Mouse (Mus musculus): ENCODE measurements around the gene Rnf43. TPM values are rescaled to one million over a fixed set of nuclear protein-coding genes. Genes with fewer than 3 reads are reported as not detected.

Rnf43 gene
- 5.5 and 6.2 TPM in 2 replicates for polyA plus RNA-seq (2015; fragmentation: Nextera tagmentation; extraction: Ambion mirVana)

- no peaks in the 10 kb centered on the region for H3K9me3 ChIP-seq (replicated peaks; ENCODE audit: low read length)
- peak; percentile 80; the same call in 1 of the 2 replicates for ATAC-seq (replicated peaks; ENCODE audit: low FRiP score, low read depth)
- H3K4me1 ChIP-seq (replicated peaks; ENCODE audit: insufficient read depth, low read length) = no peaks in the 10 kb centered on the region
- H3K4me3 ChIP-seq (replicated peaks; ENCODE audit: low read depth, low read length) = peak within 1 kb of the TSS; percentile 44
- H3K4me2 ChIP-seq (ENCODE audit: low read length) = peak within 1 kb of the TSS; percentile 54
- H3K27me3 ChIP-seq (ENCODE audit: insufficient read depth, low read length) = no peaks in the 10 kb centered on the region
- H3K27ac ChIP-seq = no peak within 1 kb of the TSS
- peak; percentile 96 for TF ChIP-seq CTCF (IDR thresholded peaks at IDR 0.05; ENCODE audit: low read depth)
- WGBS = 0% methylated on average over 8 of the region's 8 CpGs
- peak; percentile 91 for DNase-seq (ENCODE audit: low spot score)
- no peaks in the 10 kb centered on the region for H3K36me3 ChIP-seq (ENCODE audit: insufficient read depth, low read length)
- H3K9ac ChIP-seq (ENCODE audit: low read depth, low read length) = peak within 1 kb of the TSS; percentile 32
These were observed at the start of gene Rnf43 for GRCm38 (mm10) chr11:87662407-87662806. Rnf43 (plus strand) TSS chr11:87662722.

- H3K4me3 ChIP-seq (replicated peaks; ENCODE audit: low read depth, low read length) = no peak overlapping the region
- WGBS = 89% methylated on average over 7 of the region's 7 CpGs
- no peak for TF ChIP-seq CTCF (IDR thresholded peaks at IDR 0.05; ENCODE audit: low read depth)
These were observed 48.5 kb upstream of the Rnf43 start for GRCm38 (mm10) chr11:87613972-87614371.

GRCm38 (mm10) chr11:87615551-87615950 lies 47.0 kb upstream of the Rnf43 start:
- H3K4me3 ChIP-seq (replicated peaks; ENCODE audit: low read depth, low read length) = no peak overlapping the region
- DNase-seq (ENCODE audit: low spot score) (no peak), ATAC-seq (replicated peaks; ENCODE audit: low FRiP score, low read depth) (no peak)
- H3K9ac ChIP-seq (ENCODE audit: low read depth, low read length) = no peak overlapping the region
- no peak overlapping the region for H3K4me2 ChIP-seq (ENCODE audit: low read length)
- H3K36me3 ChIP-seq (ENCODE audit: insufficient read depth, low read length) = peaks cover 77% of the 10 kb centered on the region
- no peak overlapping the region for H3K27ac ChIP-seq
- no peaks in the 10 kb centered on the region for H3K9me3 ChIP-seq (replicated peaks; ENCODE audit: low read length)
- no peaks in the 10 kb centered on the region for H3K4me1 ChIP-seq (replicated peaks; ENCODE audit: insufficient read depth, low read length)
- 92% methylated on average over 5 of the region's 5 CpGs for WGBS
- no peak for TF ChIP-seq CTCF (IDR thresholded peaks at IDR 0.05; ENCODE audit: low read depth)
- H3K27me3 ChIP-seq (ENCODE audit: insufficient read depth, low read length) = no peaks in the 10 kb centered on the region

More at GRCm38 (mm10) chr11:87613972-87614371, 48.5 kb upstream of the Rnf43 start:
- H3K4me2 ChIP-seq (ENCODE audit: low read length) = no peak overlapping the region
- ATAC-seq (replicated peaks; ENCODE audit: low FRiP score, low read depth) (no peak), DNase-seq (ENCODE audit: low spot score) (no peak)
- no peak overlapping the region for H3K27ac ChIP-seq
- peaks cover 84% of the 10 kb centered on the region for H3K36me3 ChIP-seq (ENCODE audit: insufficient read depth, low read length)
- no peak overlapping the region for H3K9ac ChIP-seq (ENCODE audit: low read depth, low read length)
- H3K4me1 ChIP-seq (replicated peaks; ENCODE audit: insufficient read depth, low read length) = no peaks in the 10 kb centered on the region
- H3K9me3 ChIP-seq (replicated peaks; ENCODE audit: low read length) = no peaks in the 10 kb centered on the region
- no peaks in the 10 kb centered on the region for H3K27me3 ChIP-seq (ENCODE audit: insufficient read depth, low read length)

- Histone ChIP-seq H3K4me3 (replicated peaks; ENCODE audit: low read depth, low read length) (no peak overlapping the region), H3K9me3 (replicated peaks; ENCODE audit: low read length) (no peaks in the 10 kb centered on the region), H3K27me3 (ENCODE audit: insufficient read depth, low read length) (no peaks in the 10 kb centered on the region), H3K36me3 (ENCODE audit: insufficient read depth, low read length) (peaks cover 73% of the 10 kb centered on the region), H3K4me2 (ENCODE audit: low read length) (no peak overlapping the region), H3K9ac (ENCODE audit: low read depth, low read length) (no peak overlapping the region), H3K27ac (no peak overlapping the region), H3K4me1 (replicated peaks; ENCODE audit: insufficient read depth, low read length) (no peaks in the 10 kb centered on the region)
- WGBS = 95% methylated on average over 2 of the region's 2 CpGs
- no peak for TF ChIP-seq CTCF (IDR thresholded peaks at IDR 0.05; ENCODE audit: low read depth)
- DNase-seq (ENCODE audit: low spot score) (no peak), ATAC-seq (replicated peaks; ENCODE audit: low FRiP score, low read depth) (no peak)
These were observed 46.6 kb upstream of the Rnf43 start for GRCm38 (mm10) chr11:87615952-87616351.

- 91% methylated on average over 64 of the region's 69 CpGs for WGBS
- Histone ChIP-seq H3K4me1 (replicated peaks; ENCODE audit: insufficient read depth, low read length) (no peaks in the 10 kb centered on the region), H3K9me3 (replicated peaks; ENCODE audit: low read length) (no peaks in the 10 kb centered on the region), H3K4me2 (ENCODE audit: low read length) (no peak within 1 kb of the TSS), H3K27me3 (ENCODE audit: insufficient read depth, low read length) (no peaks in the 10 kb centered on the region), H3K4me3 (replicated peaks; ENCODE audit: low read depth, low read length) (no peak within 1 kb of the TSS), H3K27ac (no peak within 1 kb of the TSS), H3K9ac (ENCODE audit: low read depth, low read length) (no peak within 1 kb of the TSS), H3K36me3 (ENCODE audit: insufficient read depth, low read length) (peaks cover 63% of the 10 kb centered on the region)
- no peak for TF ChIP-seq CTCF (IDR thresholded peaks at IDR 0.05; ENCODE audit: low read depth)
- DNase-seq (ENCODE audit: low spot score) (no peak), ATAC-seq (replicated peaks; ENCODE audit: low FRiP score, low read depth) (no peak)
These were observed 45.6 kb upstream of the Rnf43 start, which contains the start of gene Hsf5 for GRCm38 (mm10) chr11:87616790-87617474. Hsf5 (plus strand) TSS chr11:87617164.

GRCm38 (mm10) chr11:87617606-87618005 lies 44.9 kb upstream of the Rnf43 start:
- no peaks in the 10 kb centered on the region for H3K27me3 ChIP-seq (ENCODE audit: insufficient read depth, low read length)
- H3K9me3 ChIP-seq (replicated peaks; ENCODE audit: low read length) = no peaks in the 10 kb centered on the region
- DNase-seq (ENCODE audit: low spot score) (no peak), ATAC-seq (replicated peaks; ENCODE audit: low FRiP score, low read depth) (no peak; the same call in 1 of the 2 replicates)
- peaks cover 58% of the 10 kb centered on the region for H3K36me3 ChIP-seq (ENCODE audit: insufficient read depth, low read length)
- TF ChIP-seq CTCF (IDR thresholded peaks at IDR 0.05; ENCODE audit: low read depth) = no peak
- no peaks in the 10 kb centered on the region for H3K4me1 ChIP-seq (replicated peaks; ENCODE audit: insufficient read depth, low read length)
- WGBS = 95% methylated on average over 32 of the region's 32 CpGs
- no peak overlapping the region for H3K4me2 ChIP-seq (ENCODE audit: low read length)
- H3K27ac ChIP-seq = no peak overlapping the region
- H3K4me3 ChIP-seq (replicated peaks; ENCODE audit: low read depth, low read length) = no peak overlapping the region
- H3K9ac ChIP-seq (ENCODE audit: low read depth, low read length) = no peak overlapping the region

All from kidney, postnatal 0 days (tissue).